Mouse (Mus musculus) hindbrain, embryonic 16.5 days (tissue): Measurements from ENCODE around the gene Trp53. TPM values are rescaled to one million over a fixed set of nuclear protein-coding genes. Genes with fewer than 3 reads are reported as not detected.
A peak's percentile ranks its signal among the peaks of the same experiment; 100 is the strongest.
"Not testable (repeated sequence)": the region's sequence is repeated elsewhere in the genome, so short reads cannot be mapped to it uniquely, and the experiment has no call there.

Experiments used
- ATAC-seq: fragments of 200-750 bp; cut with Nextera tagmentation; 2 replicates; pipeline ENCODE4 v1.8.0; 2017; ENCODE audit warnings: moderate TSS enrichment, moderate library complexity
- H3K27ac ChIP-seq: fragments of 300-500 bp; sonication (generic); 2 replicates; pipeline ENCODE4 v1.5.1; 2014; ENCODE audit warnings: low read depth, mild to moderate bottlenecking, control low read depth, low read length, moderate library complexity
- H3K27me3 ChIP-seq: fragments of 300-500 bp; sonication (generic); replicated peaks from 2 replicates; pipeline ENCODE4 v1.6.1; 2014; ENCODE audit warnings: low read length; ENCODE audit not compliant: control insufficient read depth, insufficient read depth
- H3K36me3 ChIP-seq: fragments of 300-500 bp; sonication (generic); 2 replicates; pipeline ENCODE4 v1.6.1; 2014; ENCODE audit warnings: mild to moderate bottlenecking, low read length, moderate library complexity, mixed read lengths; ENCODE audit not compliant: control insufficient read depth, insufficient read depth
- H3K4me1 ChIP-seq: fragments of 300-500 bp; sonication (generic); 2 replicates; pipeline ENCODE4 v1.6.1; 2014; ENCODE audit warnings: low read depth, low read length; ENCODE audit not compliant: control insufficient read depth, insufficient read depth
- H3K4me2 ChIP-seq: fragments of 300-500 bp; sonication (generic); 2 replicates; pipeline ENCODE4 v1.6.1; 2014; ENCODE audit warnings: mild to moderate bottlenecking, low read length, control low read depth, moderate library complexity
- H3K4me3 ChIP-seq: fragments of 300-500 bp; sonication (generic); 2 replicates; pipeline ENCODE4 v1.5.1; 2014; ENCODE audit warnings: mild to moderate bottlenecking, low read length, control low read depth, moderate library complexity
- H3K9ac ChIP-seq: fragments of 300-500 bp; sonication (generic); 2 replicates; pipeline ENCODE4 v1.6.1; 2014; ENCODE audit warnings: low read depth, mild to moderate bottlenecking, control low read depth, low read length, moderate library complexity
- H3K9me3 ChIP-seq: fragments of 300-500 bp; sonication (generic); 2 replicates; pipeline ENCODE4 v1.6.1; 2014; ENCODE audit warnings: mild to moderate bottlenecking, low read length, moderate library complexity; ENCODE audit not compliant: control insufficient read depth
- WGBS: fragments of 180-500 bp; shearing (Covaris S2); extraction: QIAGEN DNeasy Blood & Tissue Kit; methylation state at CpG from one replicate; pipeline ENCODE4 v1.1.7; 2014; 5-methylcytosine and 5-hydroxymethylcytosine counted together
- polyA plus RNA-seq: library from polyadenylated mRNA; unstranded; fragments of >200 nt; fragmentation: Nextera tagmentation; extraction: Ambion mirVana; gene quantifications from 2 replicates; pipeline ENCODE4 v1.2.1, GENCODE M21; 2015

The Trp53 gene
- polyA plus RNA-seq, 1 experiment from 2014 or later = 47.9 TPM

DNA sequence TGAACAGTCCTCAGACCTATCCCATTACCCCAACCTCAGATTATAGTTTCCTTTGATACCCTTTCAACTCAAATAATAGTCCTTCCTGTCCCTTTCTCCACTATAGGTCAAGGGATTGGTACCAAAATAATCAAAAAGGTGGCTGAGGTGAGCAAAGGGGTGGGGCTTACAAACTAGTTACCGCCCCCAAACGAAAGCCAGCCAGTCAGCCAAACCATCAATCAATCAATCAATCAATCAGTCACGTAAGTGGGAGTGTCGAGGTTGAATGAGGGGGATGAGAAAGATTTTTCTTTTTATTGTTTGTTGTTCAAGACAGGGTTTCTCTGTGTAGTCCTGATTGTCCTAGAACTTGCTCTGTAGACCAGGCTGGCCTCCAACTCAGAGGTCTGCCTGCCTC, 42.8 kb downstream of the Trp53 start:
- WGBS = 62% methylated on average over 4 of the region's 4 CpGs
- H3K27ac ChIP-seq = no peak overlapping the region
- H3K27me3 ChIP-seq = no peaks in the 10 kb centered on the region
- H3K4me3 ChIP-seq = no peak overlapping the region; the same call in 1 of the 2 replicates
- peaks cover 9% of the 10 kb centered on the region for H3K4me1 ChIP-seq
- ATAC-seq = no peak
- peak overlapping the region; percentile 83 for H3K4me2 ChIP-seq
- no peak overlapping the region; the same call in 1 of the 2 replicates for H3K9ac ChIP-seq
- H3K9me3 ChIP-seq = no peaks in the 10 kb centered on the region
- no peaks in the 10 kb centered on the region for H3K36me3 ChIP-seq

DNA sequence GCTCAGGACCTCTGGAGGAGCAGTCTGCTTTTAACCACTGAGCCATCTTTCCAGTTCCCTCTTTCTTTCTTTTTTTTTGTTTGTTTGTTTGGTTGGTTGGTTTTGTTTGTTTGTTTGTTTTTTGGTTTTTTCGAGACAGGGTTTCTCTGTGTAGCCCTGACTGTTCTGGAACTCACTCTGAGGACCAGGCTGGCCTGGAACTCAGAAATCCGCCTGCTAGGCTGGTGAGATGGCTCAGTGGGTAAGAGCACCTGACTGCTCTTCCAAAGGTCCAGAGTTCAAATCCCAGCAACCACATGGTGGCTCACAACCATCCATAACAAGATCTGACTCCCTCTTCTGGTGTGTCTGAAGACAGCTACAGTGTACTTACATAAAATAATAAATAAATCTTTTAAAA, 44.2 kb downstream of the Trp53 start:
- H3K9ac ChIP-seq, H3K4me3 ChIP-seq, H3K27me3 ChIP-seq, ATAC-seq, H3K27ac ChIP-seq, H3K4me2 ChIP-seq, H3K9me3 ChIP-seq, H3K4me1 ChIP-seq, H3K36me3 ChIP-seq: not testable (repeated sequence)
- 93% methylated on average over 2 of the region's 2 CpGs for WGBS

DNA sequence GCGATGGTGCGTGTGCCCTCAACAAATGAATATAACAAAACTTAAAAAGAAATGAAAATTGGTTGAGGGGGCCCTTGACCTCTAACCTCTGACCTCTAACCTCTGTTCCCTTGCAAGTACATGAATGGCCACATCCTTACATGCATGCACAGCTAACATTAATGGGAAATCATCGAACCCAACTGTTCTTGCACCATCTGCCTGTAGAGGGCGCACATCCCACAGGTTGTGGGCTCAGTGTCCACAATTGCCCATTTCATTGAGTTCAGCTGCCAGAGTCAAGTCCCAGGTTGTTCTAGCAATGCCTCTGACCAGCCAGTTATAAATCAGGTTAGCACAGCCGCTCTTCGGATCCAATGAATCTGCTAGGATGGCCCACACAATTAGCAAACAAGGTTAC, 48.1 kb downstream of the Trp53 start:
- no peaks in the 10 kb centered on the region for H3K9me3 ChIP-seq
- ATAC-seq = no peak
- 38% methylated on average over 6 of the region's 6 CpGs for WGBS

DNA sequence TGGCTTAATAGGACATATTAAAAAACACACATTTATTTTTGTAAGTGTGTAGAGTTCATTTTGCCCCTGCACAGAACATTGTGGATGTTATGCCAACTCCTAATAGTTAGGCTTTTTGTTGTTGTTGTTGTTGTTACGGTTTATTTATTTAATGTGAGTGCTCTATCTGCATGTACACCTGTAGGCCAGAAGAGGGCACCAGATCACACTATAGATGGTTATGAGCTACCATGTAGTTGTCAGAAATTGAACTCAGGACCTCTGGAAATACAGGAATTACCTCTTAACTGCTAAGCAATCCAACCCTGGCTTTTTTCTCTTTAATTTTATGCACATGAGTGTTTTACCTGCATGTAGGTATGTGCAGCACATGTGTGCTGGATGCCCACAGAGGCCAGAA, 49.6 kb downstream of the Trp53 start:
- H3K27ac ChIP-seq = no peak overlapping the region

More for the DNA sequence above, 48.1 kb downstream of the Trp53 start:
- Histone ChIP-seq H3K4me3 (no peak overlapping the region), H3K36me3 (no peaks in the 10 kb centered on the region), H3K9ac (no peak overlapping the region), H3K4me2 (no peak overlapping the region), H3K27me3 (no peaks in the 10 kb centered on the region), H3K27ac (no peak overlapping the region), H3K4me1 (peaks cover 3% of the 10 kb centered on the region; the same call in 1 of the 2 replicates)

DNA sequence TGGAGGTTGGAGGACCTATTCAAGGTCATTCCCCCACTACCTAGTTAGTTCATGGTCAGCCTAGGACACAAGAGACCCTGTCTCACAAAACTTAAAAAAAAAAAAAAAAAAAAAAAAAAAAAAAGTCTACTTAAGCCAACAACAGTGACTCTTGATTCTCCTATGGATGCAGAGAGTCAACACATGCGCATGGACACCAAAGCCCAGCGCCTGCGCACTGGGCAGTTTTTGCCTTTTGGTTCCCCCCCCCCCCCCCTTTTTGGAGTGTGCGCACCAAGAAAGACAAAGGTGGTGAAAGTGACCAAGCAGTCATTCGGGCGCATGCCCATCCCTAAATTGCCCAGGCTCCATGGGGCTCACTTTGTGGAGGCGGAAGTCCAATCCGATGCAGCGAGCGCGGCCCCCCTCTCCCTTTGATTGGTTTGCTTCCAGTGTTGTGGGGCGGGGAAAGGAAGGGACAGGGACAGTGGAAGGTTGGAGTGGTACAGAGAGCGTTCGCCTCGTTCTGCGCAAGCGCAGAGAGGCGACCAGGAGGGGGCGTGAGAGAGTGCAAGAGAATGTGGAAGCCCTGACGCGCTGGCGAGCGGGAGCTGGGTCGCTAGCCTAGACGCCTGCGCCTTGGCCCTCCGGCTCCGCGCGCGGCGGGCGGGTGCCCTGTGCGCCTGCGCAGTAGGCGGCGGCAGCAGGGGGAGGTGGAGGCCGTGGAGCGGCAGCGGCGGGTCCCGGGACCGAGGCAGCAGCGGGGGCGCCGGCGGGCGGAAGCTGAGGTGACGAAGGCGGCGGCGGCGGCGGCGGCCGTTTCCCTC, 52.3 kb downstream of the Trp53 start, which contains the start of gene Fxr2:
Fxr2 (plus strand) TSS at position 707 of the 806 bp plus-strand sequence.
- Histone ChIP-seq H3K4me3 (peak within 1 kb of the TSS; percentile 88), H3K36me3 (no peaks in the 10 kb centered on the region), H3K27me3 (no peaks in the 10 kb centered on the region), H3K9ac (peak within 1 kb of the TSS; percentile 86), H3K27ac (peak within 1 kb of the TSS; percentile 90), H3K4me2 (peak within 1 kb of the TSS; percentile 84), H3K4me1 (peaks cover 25% of the 10 kb centered on the region), H3K9me3 (no peaks in the 10 kb centered on the region)
- WGBS = 0% methylated on average over 34 of the region's 56 CpGs
- ATAC-seq = peak; percentile 99

More for the DNA sequence above, 49.6 kb downstream of the Trp53 start:
- Histone ChIP-seq H3K9me3 (no peaks in the 10 kb centered on the region), H3K36me3 (no peaks in the 10 kb centered on the region), H3K4me2 (no peak overlapping the region), H3K27me3 (no peaks in the 10 kb centered on the region), H3K9ac (no peak overlapping the region), H3K4me3 (no peak overlapping the region), H3K4me1 (peaks cover 15% of the 10 kb centered on the region)
- 52% methylated on average over 1 of the region's 1 CpGs for whole genome bisulfite sequencing
- ATAC-seq = no peak

DNA sequence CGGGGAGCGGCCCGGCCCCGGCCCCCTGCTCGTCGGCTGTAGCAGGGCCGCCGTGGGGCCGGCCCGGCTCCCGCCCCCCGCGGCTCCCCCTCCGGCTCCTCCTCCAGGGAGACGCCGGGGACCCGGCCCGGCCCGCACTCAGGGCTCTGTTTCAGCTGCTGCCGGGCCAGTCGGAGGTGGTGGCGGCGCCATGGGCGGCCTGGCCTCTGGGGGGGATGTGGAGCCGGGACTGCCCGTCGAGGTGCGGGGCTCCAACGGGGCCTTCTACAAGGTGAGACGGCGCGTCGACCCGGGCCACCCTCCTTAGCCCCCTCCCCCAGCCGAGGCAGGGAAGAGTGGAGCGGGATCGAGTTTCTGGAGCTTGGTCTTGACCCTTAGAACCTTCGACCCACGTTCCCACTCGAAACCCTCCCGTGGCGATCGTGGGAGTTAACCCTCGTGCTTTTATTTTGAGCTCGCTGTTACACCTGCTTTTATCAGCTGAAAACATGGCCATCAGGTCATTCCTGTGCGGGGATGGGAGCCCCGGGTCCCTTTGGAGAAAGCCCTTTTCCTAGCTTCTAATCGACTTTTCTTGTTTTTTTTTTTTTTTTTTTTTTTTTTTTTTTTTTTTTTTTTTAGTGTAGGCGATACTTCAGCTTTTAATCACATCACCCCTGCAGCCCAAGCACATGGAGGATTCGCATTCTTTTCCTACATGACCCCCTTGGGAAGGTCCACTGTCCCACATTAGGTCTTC, 53.1 kb downstream of the Trp53 start:
- H3K4me3 ChIP-seq = peak overlapping the region; percentile 88
- peak; percentile 32 for ATAC-seq
- under 1% methylated on average over 33 of the region's 50 CpGs for WGBS

DNA sequence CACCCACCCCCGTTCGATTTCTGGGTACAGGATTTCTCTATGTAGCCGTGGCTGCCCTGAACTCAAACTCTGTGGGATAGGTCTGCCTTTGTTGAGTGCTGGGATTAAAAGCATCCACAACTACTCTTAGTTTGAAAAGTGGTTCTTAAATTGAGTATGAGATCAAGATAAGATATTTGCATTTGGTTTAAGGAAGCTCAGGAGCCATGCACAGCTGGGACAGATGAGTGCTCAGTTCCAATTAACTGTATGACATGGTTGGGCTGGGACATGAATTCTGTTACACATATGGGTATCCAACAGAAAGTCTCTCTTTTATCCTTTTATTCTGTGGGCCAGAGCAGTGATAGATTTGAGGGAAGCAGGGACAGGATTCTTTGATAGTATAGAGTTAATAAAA, 55.3 kb downstream of the Trp53 start:
- H3K9me3 ChIP-seq = no peaks in the 10 kb centered on the region
- no peak overlapping the region for H3K27ac ChIP-seq
- no peak for ATAC-seq
- peaks cover 25% of the 10 kb centered on the region for H3K4me1 ChIP-seq
- H3K4me2 ChIP-seq = peak overlapping the region; percentile 12
- no peak overlapping the region for H3K9ac ChIP-seq
- H3K27me3 ChIP-seq = no peaks in the 10 kb centered on the region
- no peak overlapping the region; the same call in 1 of the 2 replicates for H3K4me3 ChIP-seq
- H3K36me3 ChIP-seq = peaks cover 5% of the 10 kb centered on the region
- WGBS = 86% methylated on average over 3 of the region's 3 CpGs

More for the DNA sequence above, 53.1 kb downstream of the Trp53 start:
- Histone ChIP-seq H3K27me3 (no peaks in the 10 kb centered on the region), H3K4me2 (peak overlapping the region; percentile 84), H3K4me1 (peaks cover 25% of the 10 kb centered on the region), H3K27ac (peak overlapping the region; percentile 90), H3K9ac (peak overlapping the region; percentile 86), H3K36me3 (no peaks in the 10 kb centered on the region), H3K9me3 (no peaks in the 10 kb centered on the region)
